10 mouse cellular contexts compared by ENCODE assay signal in the genomic region with DNA sequence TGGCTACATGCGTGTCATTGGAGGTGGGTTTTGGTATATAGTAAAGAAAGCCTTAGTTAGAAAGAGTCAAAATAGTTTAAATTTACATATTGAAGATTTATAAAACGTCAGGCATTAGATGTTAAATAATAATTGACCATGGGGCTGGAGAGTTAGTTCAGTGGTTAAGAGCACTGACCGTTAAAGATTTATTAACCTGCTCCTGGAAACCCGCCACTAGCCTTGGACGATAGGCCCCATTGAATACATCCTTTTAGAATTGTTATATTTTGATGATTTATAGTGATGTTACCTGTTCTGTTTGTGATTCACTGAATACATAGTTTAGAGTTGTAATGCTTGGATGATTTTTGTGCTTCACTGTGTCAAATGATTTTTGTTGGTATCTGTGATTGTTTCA. TPM values are rescaled to one million over a fixed set of nuclear protein-coding genes. Genes with fewer than 3 reads are reported as not detected.
DNase-seq lines count a peak whose midpoint lies in the region; TF ChIP-seq lines count a peak whose summit lies in the region.
"Not testable (repeated sequence)": the region's sequence is repeated elsewhere in the genome, so short reads cannot be mapped to it uniquely, and the experiment has no call there.
"Had no signal": no experiment of that assay in that cellular context is flagged by ENCODE, and none has a peak within 500 bp of the region (broad histone marks: within the 10 kb centered on the region; RNA-seq: fewer than 3 reads in every experiment).

No protein-coding gene starts in this region.

- not testable (repeated sequence) for H3K4me3 ChIP-seq in kidney, adult 2 months (ENCODE audit: insufficient read depth, low read depth, low read length)

- not testable (repeated sequence) for TF ChIP-seq CTCF in kidney, adult 2 months (conservative IDR thresholded peaks at IDR 0.05; ENCODE audit: insufficient read depth, insufficient read length, low read depth, low read length)

- WGBS in kidney, adult 2 months = 51% methylated on average over 5 of the region's 5 CpGs

- H3K27ac ChIP-seq in kidney, adult 2 months (ENCODE audit: insufficient read depth, low read depth, low read length) = not testable (repeated sequence)

- DNase-seq in adrenal gland, postnatal 14 days = peak; percentile 13
- peak; percentile 11 to 31 for DNase-seq in adrenal gland, postnatal 36 days
- DNase-seq in kidney, adult 2 months = peak; percentile 62
- DNase-seq in kidney, adult 9 months = peak; percentile 57
- peak; percentile 17 for DNase-seq in kidney, postnatal 10 days
- peak; percentile 18 for DNase-seq in kidney, postnatal 14 days
- peak; percentile 50 to 64 for DNase-seq in kidney, postnatal 36 days

- not testable (repeated sequence) for TF ChIP-seq POLR2A in kidney, adult 2 months (IDR thresholded peaks at IDR 0.05; ENCODE audit: low read depth, low read length)

- H3K4me1 ChIP-seq in kidney, adult 2 months (ENCODE audit: control insufficient read depth, insufficient read depth, low read length) = not testable (repeated sequence)

- not testable (repeated sequence) for H3K36me3 ChIP-seq in kidney, adult 2 months (ENCODE audit: control insufficient read depth, insufficient read depth, low read length)

- not testable (repeated sequence) for H3K27me3 ChIP-seq in kidney, adult 2 months (replicated peaks; ENCODE audit: control insufficient read depth, insufficient read depth, low read length)

RNA-seq across cellular contexts. Expression of gene Tctn3, which starts 11.2 kb away (rescaled TPM):
- 5.4 and 5.8 TPM in 2 replicates for total RNA-seq in adrenal gland, postnatal 14 days (2021)
- 1 to 10 TPM; 5.1 to 5.5 TPM for total RNA-seq in adrenal gland, postnatal 36 days (2021)
- 8.6 and 8.9 TPM in 2 replicates for polyA plus RNA-seq in kidney, adult 2 months (2012; rRNA removed)

RNA-seq across cellular contexts. Expression of gene Entpd1, which starts 11.3 kb away (rescaled TPM):
- total RNA-seq in adrenal gland, postnatal 14 days (2021) = 19.5 and 35.1 TPM in 2 replicates
- total RNA-seq in adrenal gland, postnatal 36 days (2021) = 10 to 100 TPM; 20.6 to 40.8 TPM
- polyA plus RNA-seq in kidney, adult 2 months (2012; rRNA removed) = 8.0 and 8.4 TPM in 2 replicates
- total RNA-seq: MEL had no signal
- polyA plus RNA-seq: C2C12, G1E had no signal

RNA-seq across cellular contexts. Expression of gene Aldh18a1, which starts 12.6 kb away (rescaled TPM):
- total RNA-seq in adrenal gland, postnatal 14 days (2021) = 17.7 and 21.4 TPM in 2 replicates
- 10 to 100 TPM; 19.2 to 35.1 TPM for total RNA-seq in adrenal gland, postnatal 36 days (2021)
- 3.5 and 4.1 TPM in 2 replicates for polyA plus RNA-seq in kidney, adult 2 months (2012; rRNA removed)
